Mouse (Mus musculus): Measurements from ENCODE around the gene Hc. TPM values are rescaled to one million over a fixed set of nuclear protein-coding genes. Genes with fewer than 3 reads are reported as not detected.

Hc gene
- polyA plus RNA-seq (2012; rRNA removed; ENCODE audit: low replicate concordance), result not detected in 2 replicates

DNA sequence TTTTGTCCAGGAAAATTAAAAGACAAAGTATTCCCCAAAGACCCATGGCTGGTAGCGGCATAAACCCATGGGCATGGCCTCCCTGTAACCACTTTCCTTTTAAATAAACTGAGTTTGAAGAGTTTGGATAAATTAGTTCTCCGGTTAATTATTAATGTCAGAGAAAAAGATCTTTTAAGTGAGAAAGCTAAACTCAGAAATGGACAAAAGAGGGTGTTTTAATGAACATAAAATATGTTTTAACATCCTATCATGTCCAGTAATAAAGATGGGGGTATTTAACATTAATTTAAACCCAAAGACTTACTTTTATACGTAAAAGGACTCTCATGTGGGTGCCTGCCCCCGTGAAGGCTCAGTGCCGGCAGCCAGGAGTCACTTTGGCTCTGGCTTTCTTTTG lies at the start of gene Hc:
Gene Hc (minus strand): TSS at position 101 of the 400 bp plus-strand sequence.

GRCm38 (mm10) chr2:35109141-35109923 lies 48.1 kb upstream of the Hc start, which contains the start of gene Cntrl:
Gene Cntrl (plus strand): TSS chr2:35109492.

DNA sequence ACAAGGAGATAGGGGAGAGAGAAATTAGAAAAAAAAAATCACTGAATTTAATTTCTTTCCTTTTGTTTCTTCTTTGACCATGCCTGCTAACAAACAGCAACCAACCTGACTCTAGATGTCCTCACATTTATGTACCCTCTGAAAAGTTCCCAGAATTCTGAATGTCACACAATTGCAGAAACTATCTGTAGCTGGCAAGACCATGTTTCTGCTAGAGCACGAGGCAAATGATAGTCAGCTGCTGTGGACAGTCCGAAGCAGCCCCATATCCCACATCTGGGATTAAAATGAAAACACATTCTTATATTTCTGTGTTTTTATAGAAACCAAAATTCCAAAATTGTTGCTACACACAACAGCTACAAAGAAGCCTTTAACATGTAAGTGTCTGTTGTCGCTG lies 40.2 kb upstream of the Hc start, which contains the start of gene AI182371:
Gene AI182371 (minus strand): TSS at position 101 of the 400 bp plus-strand sequence.

GRCm38 (mm10) chr2:34961481-34962036 lies 99.7 kb downstream of the Hc start, which contains the start of gene Traf1:
Gene Traf1 (minus strand): TSS chr2:34961772.

Other genes starting within 250 kb of the Hc start
- gene Fbxw2, start 235.1 kb downstream of the Hc start, polyA plus RNA-seq (2012; rRNA removed; ENCODE audit: low replicate concordance), result 12.3 TPM in 2 replicates
- not detected in 2 replicates for gene Gm34653, start 228.4 kb downstream of the Hc start, polyA plus RNA-seq (2012; rRNA removed; ENCODE audit: low replicate concordance)
- gene Cutal, start 187.0 kb downstream of the Hc start, polyA plus RNA-seq (2012; rRNA removed; ENCODE audit: low replicate concordance), result 12.6 and 18.7 TPM in 2 replicates
- 2.1 and 2.9 TPM in 2 replicates for gene Psmd5, start 186.5 kb downstream of the Hc start, polyA plus RNA-seq (2012; rRNA removed; ENCODE audit: low replicate concordance)
- 0.65 and 0.81 TPM in 2 replicates for gene Phf19, start 147.4 kb downstream of the Hc start, polyA plus RNA-seq (2012; rRNA removed; ENCODE audit: low replicate concordance)
- gene Traf1, start 99.7 kb downstream of the Hc start, polyA plus RNA-seq (2012; rRNA removed; ENCODE audit: low replicate concordance), result 2.6 and 4.1 TPM in 2 replicates
- 0.15 TPM in 1 of 2 replicates, not detected in the other for gene AI182371, start 40.1 kb upstream of the Hc start, polyA plus RNA-seq (2012; rRNA removed; ENCODE audit: low replicate concordance)
- 3.0 and 5.0 TPM in 2 replicates for gene Cntrl, start 48.1 kb upstream of the Hc start, polyA plus RNA-seq (2012; rRNA removed; ENCODE audit: low replicate concordance)
- gene Rab14, start 139.7 kb upstream of the Hc start, polyA plus RNA-seq (2012; rRNA removed; ENCODE audit: low replicate concordance), result 374 and 1,105 TPM in 2 replicates
- gene Gsn, start 194.9 kb upstream of the Hc start, polyA plus RNA-seq (2012; rRNA removed; ENCODE audit: low replicate concordance), result 143 and 227 TPM in 2 replicates

Measured in duodenum, adult 2 months (tissue).